Mouse (Mus musculus): ENCODE measurements around the gene Pnma1.

Pnma1 gene

GRCm38 (mm10) chr12:84152352-84153190 is 4.3 kb upstream of the Pnma1 start:
- no peak for DNase-seq

GRCm38 (mm10) chr12:84151911-84152310 is 3.6 kb upstream of the Pnma1 start:
- no peak for DNase-seq

GRCm38 (mm10) chr12:84150976-84151375 is 2.7 kb upstream of the Pnma1 start:
- DNase-seq = no peak

- no peak for DNase-seq
These were observed 1.7 kb upstream of the Pnma1 start for GRCm38 (mm10) chr12:84149971-84150370.

GRCm38 (mm10) chr12:84148622-84149012 is 328 bp upstream of the Pnma1 start:
- DNase-seq = no peak

GRCm38 (mm10) chr12:84142281-84143050 is 5.8 kb downstream of the Pnma1 start:
- no peak for DNase-seq

- DNase-seq = no peak
These were observed 7.0 kb downstream of the Pnma1 start for GRCm38 (mm10) chr12:84141271-84141670.

GRCm38 (mm10) chr12:84140135-84140534 is 8.2 kb downstream of the Pnma1 start:
- DNase-seq = no peak

- no peak for DNase-seq
These were observed 11.2 kb downstream of the Pnma1 start for GRCm38 (mm10) chr12:84137131-84137530.

GRCm38 (mm10) chr12:84132265-84132664 is 16.0 kb downstream of the Pnma1 start:
- DNase-seq = no peak

GRCm38 (mm10) chr12:84129931-84130330 is 18.4 kb downstream of the Pnma1 start:
- no peak for DNase-seq

- DNase-seq = peak; percentile 76
These were observed 19.7 kb downstream of the Pnma1 start for GRCm38 (mm10) chr12:84128576-84128975.

- DNase-seq = no peak
These were observed 21.4 kb downstream of the Pnma1 start for GRCm38 (mm10) chr12:84126899-84127298.

GRCm38 (mm10) chr12:84125892-84126291 is 22.4 kb downstream of the Pnma1 start:
- no peak for DNase-seq

GRCm38 (mm10) chr12:84119584-84119983 is 28.7 kb downstream of the Pnma1 start:
- DNase-seq = no peak

- peak; percentile 89 for DNase-seq
These were observed 33.9 kb downstream of the Pnma1 start, which contains the start of gene Dnal1 for GRCm38 (mm10) chr12:84114153-84114994. TSS of gene Dnal1 (plus strand) at chr12:84114366.

- no peak for DNase-seq
These were observed 34.6 kb downstream of the Pnma1 start for GRCm38 (mm10) chr12:84113676-84114075.

- DNase-seq = no peak
These were observed 37.5 kb downstream of the Pnma1 start for GRCm38 (mm10) chr12:84110814-84111213.

GRCm38 (mm10) chr12:84109924-84110323 is 38.4 kb downstream of the Pnma1 start:
- no peak for DNase-seq

- no peak for DNase-seq
These were observed 40.6 kb downstream of the Pnma1 start for GRCm38 (mm10) chr12:84107692-84108091.

- DNase-seq = no peak
These were observed 41.3 kb downstream of the Pnma1 start for GRCm38 (mm10) chr12:84107012-84107411.

GRCm38 (mm10) chr12:84101493-84101845 is 46.8 kb downstream of the Pnma1 start:
- DNase-seq = no peak
